Mouse (Mus musculus): ENCODE measurements around the gene Gm10073. TPM values are rescaled to one million over a fixed set of nuclear protein-coding genes. Genes with fewer than 3 reads are reported as not detected.
"Not testable (repeated sequence)": the region's sequence is repeated elsewhere in the genome, so short reads cannot be mapped to it uniquely, and the experiment has no call there.

Gm10073 gene
- total RNA-seq (2012; rRNA removed) = 83.5 and 86.5 TPM in 2 replicates

DNA sequence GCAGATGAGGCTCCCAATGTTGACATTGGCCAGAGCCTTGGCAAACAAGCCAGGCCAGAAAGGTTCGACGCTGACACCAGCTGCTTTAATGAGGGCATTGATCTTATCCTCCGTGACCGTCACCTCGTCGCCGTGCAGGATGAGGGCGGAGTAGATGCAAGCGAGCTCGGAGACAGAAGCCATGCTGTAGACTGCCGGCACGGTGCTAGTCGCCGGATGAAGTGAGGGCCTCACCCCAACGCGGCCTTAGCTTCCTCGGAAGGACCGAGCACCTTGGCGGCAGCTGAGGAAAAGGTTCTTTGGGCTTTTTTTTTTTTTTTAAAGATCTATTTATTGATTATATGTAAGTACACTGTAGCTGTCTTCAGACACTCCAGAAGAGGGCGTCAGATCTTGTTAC, at the start of gene Gm10073:
TSS of gene Gm10073 (minus strand) at position 294 of the 400 bp plus-strand sequence.
- not testable (repeated sequence) for DNase-seq (ENCODE audit: low read depth, low spot score)
- peak within 1 kb of the TSS; percentile 20 to 46; a peak in 2 of 4 replicates for H3K4me3 ChIP-seq (ENCODE audit: insufficient read depth in 1 of 2, low read depth in 1 of 2, low read length in 2 of 2, poor library complexity in 1 of 2, severe bottlenecking in 1 of 2)
- in situ Hi-C loops (cut with MboI; ENCODE audit: low sequenced_read_pairs in 2 of 2, unreplicated experiment in 2 of 2) = loop anchor here in 1 of 2 experiments (5.0 kb wide), 1 partner anchor 64 kb away; no protein-coding TSS in a partner anchor

DNA sequence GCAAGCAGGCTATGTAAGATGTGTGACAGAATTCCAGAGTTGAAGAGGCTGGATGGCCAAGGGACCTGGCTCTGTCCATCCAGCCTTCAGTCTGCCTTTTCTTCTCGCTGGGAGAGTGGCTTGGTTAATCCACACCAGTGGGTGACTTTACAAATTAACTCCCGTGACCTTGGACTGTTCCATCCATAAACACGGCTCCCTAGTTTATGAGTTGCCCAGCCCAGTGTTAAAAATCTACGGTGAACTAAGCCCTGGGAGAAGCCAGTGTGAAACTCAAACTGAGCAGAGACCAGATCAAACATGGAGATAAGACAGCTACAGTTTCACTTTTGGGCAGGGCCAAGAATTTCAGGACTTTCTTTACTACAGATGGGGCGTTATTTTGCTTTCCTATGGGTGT, 49.8 kb upstream of the Gm10073 start:
- no peak for TF ChIP-seq CHD2 (IDR thresholded peaks at IDR 0.05; ENCODE audit: low read depth, low read length)
- TF ChIP-seq HCFC1 (IDR thresholded peaks at IDR 0.05; ENCODE audit: borderline replicate concordance, insufficient read depth, low read length) = no peak
- TF ChIP-seq ZNF384 (IDR thresholded peaks at IDR 0.05; ENCODE audit: low read depth, low read length) = no peak
- TF ChIP-seq MAFK (IDR thresholded peaks at IDR 0.05; ENCODE audit: insufficient read depth, low read depth, low read length) = no peak
- TF ChIP-seq ZC3H11A (IDR thresholded peaks at IDR 0.05; ENCODE audit: borderline replicate concordance, low read depth, low read length) = no peak
- in situ Hi-C loops (cut with MboI; ENCODE audit: low sequenced_read_pairs in 2 of 2, unreplicated experiment in 2 of 2) = no loop called here
- Histone ChIP-seq H3K36me3 (ENCODE audit: control insufficient read depth, insufficient read depth, low read length, poor library complexity, severe bottlenecking) (peaks cover 3% of the 10 kb centered on the region; the same call in 1 of the 2 replicates), H3K4me3 (ENCODE audit: insufficient read depth in 1 of 2, low read depth in 1 of 2, low read length in 2 of 2, poor library complexity in 1 of 2, severe bottlenecking in 1 of 2) (no peak overlapping the region), H3K27ac (ENCODE audit: insufficient read depth, low read depth, low read length, poor library complexity, severe bottlenecking) (no peak overlapping the region), H3K4me1 (ENCODE audit: control insufficient read depth in 2 of 2, insufficient read depth in 2 of 2, low read length in 2 of 2, poor library complexity in 1 of 2) (peaks cover 7 to 21% of the 10 kb centered on the region in 2 experiments; a peak in 2 of 4 replicates), H3K9ac (ENCODE audit: insufficient read depth, low read depth, low read length, poor library complexity, severe bottlenecking) (no peak overlapping the region), H3K9me3 (ENCODE audit: control insufficient read depth, insufficient read depth, low read depth, low read length) (no peaks in the 10 kb centered on the region)
- DNase-seq (ENCODE audit: low read depth, low spot score) = no peak

More for the DNA sequence above, at the start of gene Gm10073:
- 0 out of 2 replicates have a peak within 1 kb of the TSS, but pooled peaks have one; percentile 7 for H3K9ac ChIP-seq (ENCODE audit: insufficient read depth, low read depth, low read length, poor library complexity, severe bottlenecking)
- H3K4me1 ChIP-seq (ENCODE audit: control insufficient read depth in 2 of 2, insufficient read depth in 2 of 2, low read length in 2 of 2, poor library complexity in 1 of 2); H3K9me3 ChIP-seq (ENCODE audit: control insufficient read depth, insufficient read depth, low read depth, low read length); H3K27ac ChIP-seq (ENCODE audit: insufficient read depth, low read depth, low read length, poor library complexity, severe bottlenecking); H3K36me3 ChIP-seq (ENCODE audit: control insufficient read depth, insufficient read depth, low read length, poor library complexity, severe bottlenecking): not testable (repeated sequence)

DNA sequence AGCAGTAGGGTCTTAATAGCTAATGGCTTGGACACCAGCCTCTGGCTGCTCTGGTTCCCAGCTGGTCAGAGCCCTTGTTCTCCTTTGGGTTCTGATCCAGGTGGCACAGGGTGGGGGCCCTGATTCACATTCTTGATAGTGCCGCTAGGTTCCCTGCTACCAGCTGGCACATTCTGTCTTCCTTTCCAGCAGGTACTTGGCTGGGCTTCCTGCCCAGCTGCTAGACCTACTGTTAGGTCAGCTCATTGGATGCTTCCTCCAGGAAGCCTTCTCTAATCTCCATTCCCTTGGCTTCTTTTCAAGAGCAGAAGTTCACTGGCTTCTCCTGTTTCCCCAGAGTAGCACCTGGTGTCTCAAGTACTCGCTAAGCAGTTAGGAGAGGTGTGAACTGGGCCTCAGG, 47.2 kb upstream of the Gm10073 start:
- in situ Hi-C loops (cut with MboI; ENCODE audit: low sequenced_read_pairs in 2 of 2, unreplicated experiment in 2 of 2) = no loop called here
- DNase-seq (ENCODE audit: low read depth, low spot score) = no peak
- Histone ChIP-seq H3K4me1 (ENCODE audit: control insufficient read depth in 2 of 2, insufficient read depth in 2 of 2, low read length in 2 of 2, poor library complexity in 1 of 2) (peaks cover 20 to 25% of the 10 kb centered on the region in 2 experiments), H3K9ac (ENCODE audit: insufficient read depth, low read depth, low read length, poor library complexity, severe bottlenecking) (peak overlapping the region; percentile 61; the same call in 1 of the 2 replicates), H3K4me3 (ENCODE audit: insufficient read depth in 1 of 2, low read depth in 1 of 2, low read length in 2 of 2, poor library complexity in 1 of 2, severe bottlenecking in 1 of 2) (peak overlapping the region in 1 of 2 experiments; percentile 52; a peak in 2 of 4 replicates), H3K9me3 (ENCODE audit: control insufficient read depth, insufficient read depth, low read depth, low read length) (no peaks in the 10 kb centered on the region), H3K36me3 (ENCODE audit: control insufficient read depth, insufficient read depth, low read length, poor library complexity, severe bottlenecking) (no peaks in the 10 kb centered on the region; the same call in 1 of the 2 replicates), H3K27ac (ENCODE audit: insufficient read depth, low read depth, low read length, poor library complexity, severe bottlenecking) (peak overlapping the region; percentile 85)
- TF ChIP-seq ZNF384 (IDR thresholded peaks at IDR 0.05; ENCODE audit: low read depth, low read length) (no peak), MAFK (IDR thresholded peaks at IDR 0.05; ENCODE audit: insufficient read depth, low read depth, low read length) (no peak), HCFC1 (IDR thresholded peaks at IDR 0.05; ENCODE audit: borderline replicate concordance, insufficient read depth, low read length) (no peak), ZC3H11A (IDR thresholded peaks at IDR 0.05; ENCODE audit: borderline replicate concordance, low read depth, low read length) (no peak), CHD2 (IDR thresholded peaks at IDR 0.05; ENCODE audit: low read depth, low read length) (no peak)

DNA sequence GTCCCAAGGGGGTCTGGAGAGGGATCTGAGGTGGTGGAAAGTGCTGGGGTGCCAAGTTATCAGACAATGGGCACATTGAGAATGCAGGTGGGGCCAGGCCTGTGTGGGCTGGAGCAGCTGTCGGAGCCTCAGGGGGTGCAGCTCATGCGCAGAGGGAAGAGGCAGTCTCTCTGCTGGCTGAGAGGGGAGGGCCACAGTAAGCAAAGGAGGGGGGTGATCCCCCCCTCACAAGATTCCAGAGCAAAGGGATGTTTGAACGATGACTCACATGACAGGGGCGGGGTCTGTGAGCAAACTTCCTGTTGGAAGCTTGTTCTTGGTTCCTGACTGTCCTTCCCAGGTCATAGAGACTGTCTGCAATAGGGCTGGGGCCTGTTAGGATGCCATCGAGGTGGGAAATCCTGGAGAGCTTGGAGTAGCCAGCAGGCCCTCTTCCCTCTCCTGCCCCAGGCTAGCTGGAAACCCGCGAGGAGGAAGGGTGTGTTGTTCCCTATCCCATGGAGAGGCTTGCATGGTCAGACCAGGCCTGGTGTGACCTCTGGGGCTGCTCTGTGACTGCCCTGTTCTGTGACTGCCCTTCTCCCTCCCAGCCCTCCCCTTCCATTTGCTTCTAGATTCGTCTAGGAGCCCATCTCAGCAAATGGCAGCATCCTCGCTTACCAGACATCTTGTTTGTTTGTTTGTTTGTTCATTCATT, 46.4 kb upstream of the Gm10073 start:
- peaks cover 27 to 32% of the 10 kb centered on the region in 2 experiments for H3K4me1 ChIP-seq (ENCODE audit: control insufficient read depth in 2 of 2, insufficient read depth in 2 of 2, low read length in 2 of 2, poor library complexity in 1 of 2)
- in situ Hi-C loops (cut with MboI; ENCODE audit: low sequenced_read_pairs in 2 of 2, unreplicated experiment in 2 of 2) = no loop called here
- peak overlapping the region; percentile 92 for H3K27ac ChIP-seq (ENCODE audit: insufficient read depth, low read depth, low read length, poor library complexity, severe bottlenecking)
- peak overlapping the region; percentile 27 to 52 for H3K4me3 ChIP-seq (ENCODE audit: insufficient read depth in 1 of 2, low read depth in 1 of 2, low read length in 2 of 2, poor library complexity in 1 of 2, severe bottlenecking in 1 of 2)
- peak overlapping the region; percentile 61 for H3K9ac ChIP-seq (ENCODE audit: insufficient read depth, low read depth, low read length, poor library complexity, severe bottlenecking)
- no peaks in the 10 kb centered on the region for H3K9me3 ChIP-seq (ENCODE audit: control insufficient read depth, insufficient read depth, low read depth, low read length)
- TF ChIP-seq ZNF384 (IDR thresholded peaks at IDR 0.05; ENCODE audit: low read depth, low read length) (no peak), CHD2 (IDR thresholded peaks at IDR 0.05; ENCODE audit: low read depth, low read length) (no peak), HCFC1 (IDR thresholded peaks at IDR 0.05; ENCODE audit: borderline replicate concordance, insufficient read depth, low read length) (no peak), ZC3H11A (IDR thresholded peaks at IDR 0.05; ENCODE audit: borderline replicate concordance, low read depth, low read length) (no peak)
- DNase-seq (ENCODE audit: low read depth, low spot score) = peak; percentile 86
- H3K36me3 ChIP-seq (ENCODE audit: control insufficient read depth, insufficient read depth, low read length, poor library complexity, severe bottlenecking) = peaks cover 2% of the 10 kb centered on the region; the same call in 1 of the 2 replicates

All from ES-E14 (cell line).